Mouse (Mus musculus): ENCODE measurements around the gene Hprt.
A peak's percentile ranks its signal among the peaks of the same experiment; 100 is the strongest.

The Hprt gene

GRCm38 (mm10) chrX:53045187-53045903 lies 57.4 kb downstream of the Hprt start:
- DNase-seq: no peak

- DNase-seq: no peak
These were observed 58.1 kb downstream of the Hprt start for GRCm38 (mm10) chrX:53046033-53046432.

- DNase-seq: no peak
These were observed 59.0 kb downstream of the Hprt start for GRCm38 (mm10) chrX:53046911-53047310.

GRCm38 (mm10) chrX:53049196-53049595 lies 61.3 kb downstream of the Hprt start:
- no peak for DNase-seq

GRCm38 (mm10) chrX:53050353-53050752 lies 62.4 kb downstream of the Hprt start:
- no peak for DNase-seq

GRCm38 (mm10) chrX:53052652-53053500 lies 64.9 kb downstream of the Hprt start:
- DNase-seq: no peak

GRCm38 (mm10) chrX:53053885-53054284 lies 65.9 kb downstream of the Hprt start:
- no peak for DNase-seq

- DNase-seq: no peak
These were observed 67.8 kb downstream of the Hprt start for GRCm38 (mm10) chrX:53055771-53056170.

GRCm38 (mm10) chrX:53056627-53057026 lies 68.7 kb downstream of the Hprt start:
- DNase-seq: peak; percentile 34 to 40

GRCm38 (mm10) chrX:53057054-53057759 lies 69.3 kb downstream of the Hprt start:
- peak; percentile 79 to 89 for DNase-seq

GRCm38 (mm10) chrX:53057760-53058090 lies 69.8 kb downstream of the Hprt start:
- no peak for DNase-seq

GRCm38 (mm10) chrX:53058459-53059280 lies 70.7 kb downstream of the Hprt start:
- no peak for DNase-seq

- no peak for DNase-seq
These were observed 71.6 kb downstream of the Hprt start for GRCm38 (mm10) chrX:53059426-53060007.

- no peak for DNase-seq
These were observed 76.5 kb downstream of the Hprt start for GRCm38 (mm10) chrX:53064406-53064805.
